Mouse (Mus musculus) T-cell, adult 66 days (primary cell): ENCODE results near the gene Cadps2. TPM values are rescaled to one million over a fixed set of nuclear protein-coding genes. Genes with fewer than 3 reads are reported as not detected.

ENCODE experiments used
- total RNA-seq, 2 experiments: library from RNA; stranded (reverse); gene quantifications; 3 replicates in 1 of 2; 4 replicates in 1 of 2; pipeline ENCODE4 v1.2.4; 2023

The Cadps2 gene
- not detected for total RNA-seq

GRCm38 (mm10) chr6:23839009-23839811 lies at the start of gene Cadps2:
Gene Cadps2, minus strand, starts transcription at chr6:23839421.

GRCm38 (mm10) chr6:23655036-23655435 lies 184.2 kb downstream of the Cadps2 start, which contains the start of gene Rnf148:
Gene Rnf148, minus strand, starts transcription at chr6:23655136.

GRCm38 (mm10) chr6:23650205-23650604 lies 189.0 kb downstream of the Cadps2 start, which contains the start of gene Rnf133:
Gene Rnf133, minus strand, starts transcription at chr6:23650305.

GRCm38 (mm10) chr6:23248313-23249052 lies 590.7 kb downstream of the Cadps2 start, which contains the start of gene Fezf1:
Gene Fezf1, minus strand, starts transcription at chr6:23248362.

Other genes with a start within 250 kb of the Cadps2 start
- gene Rnf133, start 189.1 kb downstream of the Cadps2 start, total RNA-seq = not detected
- not detected for gene Rnf148, start 184.3 kb downstream of the Cadps2 start, total RNA-seq
- gene Tas2r118, start 130.6 kb upstream of the Cadps2 start, total RNA-seq = not detected